Mouse (Mus musculus) CH12.LX (cell line): ENCODE measurements at regions not wholly inside any gene's neighbourhood (a gene's known extent, or its start where the extent isn't known, plus 50 kb on each side); places are given as distances from the start of the nearest gene placed in this dataset.
A peak's percentile ranks its signal among the peaks of the same experiment; 100 is the strongest.

Experiments
- DNase-seq: peaks from one replicate; pipeline ENCODE4 v3.0.0-alpha.2; 2013; ENCODE audit errors: extremely low read depth
- H3K27ac ChIP-seq: 2 replicates; pipeline ENCODE4 v1.5.1; 2012; ENCODE audit warnings: low read depth, mild to moderate bottlenecking, control low read depth, moderate library complexity; ENCODE audit not compliant: insufficient read depth
- H3K27me3 ChIP-seq: replicated peaks from 2 replicates; pipeline ENCODE3; 2012; ENCODE audit warnings: inconsistent platforms
- H3K36me3 ChIP-seq, 2 experiments: replicated peaks in 1 of 2; 2 replicates each; pipeline versions ENCODE3 to v1.6.1; 2012; ENCODE audit warnings: inconsistent platforms in 1 of 2, low read length in 1 of 2, mild to moderate bottlenecking in 1 of 2, mixed read lengths in 1 of 2, moderate library complexity in 1 of 2; ENCODE audit not compliant: control insufficient read depth in 1 of 2, insufficient read depth in 1 of 2
- H3K4me1 ChIP-seq, 2 experiments: 2 replicates each; pipeline ENCODE4 v1.6.1; 2012; ENCODE audit warnings: inconsistent platforms in 1 of 2, moderate library complexity in 1 of 2; ENCODE audit not compliant: insufficient read depth in 2 of 2, control insufficient read depth in 1 of 2
- H3K4me2 ChIP-seq: 2 replicates; pipeline ENCODE4 v1.6.1; 2012; ENCODE audit warnings: low read depth, mild to moderate bottlenecking, control low read depth; ENCODE audit not compliant: poor library complexity, insufficient read depth, severe bottlenecking
- H3K4me3 ChIP-seq, 3 experiments: fragments of 150-350 bp in 1 of 3; sonication (generic) in 1 of 3; replicated peaks in 1 of 3; 2 replicates each; pipeline versions ENCODE3 to v1.5.1; 2011 to 2012; ENCODE audit warnings: low read depth in 2 of 3, low read length in 2 of 3, mild to moderate bottlenecking in 2 of 3, moderate library complexity in 2 of 3, control low read depth in 1 of 3, improper control_type of control experiment in 1 of 3, inconsistent platforms in 1 of 3, mixed read lengths in 1 of 3; ENCODE audit not compliant: poor library complexity in 1 of 3
- H3K79me2 ChIP-seq: replicated peaks from 2 replicates; pipeline ENCODE4 v1.6.1; 2012; ENCODE audit warnings: mild to moderate bottlenecking, moderate library complexity; ENCODE audit not compliant: control insufficient read depth, poor library complexity, insufficient read depth, severe bottlenecking; ENCODE audit errors: extremely low read depth
- H3K9ac ChIP-seq: 2 replicates; pipeline ENCODE4 v1.6.1; 2012; ENCODE audit warnings: low read depth, mild to moderate bottlenecking, control low read depth, moderate library complexity; ENCODE audit not compliant: insufficient read depth
- H3K9me3 ChIP-seq: replicated peaks from 2 replicates; pipeline ENCODE3; 2012; ENCODE audit warnings: low read length, inconsistent platforms, mixed read lengths
- BHLHE40 ChIP-seq: IDR thresholded peaks from 2 replicates; pipeline ENCODE4 v1.6.1; 2011; ENCODE audit warnings: mild to moderate bottlenecking, low read depth, low read length, improper control_type of control experiment
- CHD1 ChIP-seq: IDR thresholded peaks from 2 replicates; pipeline ENCODE4 v1.6.1; 2012; ENCODE audit warnings: low read depth, low read length, improper control_type of control experiment, inconsistent platforms
- CTCF ChIP-seq, 2 experiments: IDR thresholded peaks in 1 of 2; conservative IDR thresholded peaks in 1 of 2; 2 replicates each; pipeline ENCODE4 v1.5.1; 2011 to 2012; ENCODE audit warnings: low read depth in 2 of 2, low read length in 2 of 2, improper control_type of control experiment in 1 of 2, inconsistent platforms in 1 of 2, mild to moderate bottlenecking in 1 of 2, moderate library complexity in 1 of 2
- E2F4 ChIP-seq: IDR thresholded peaks from 2 replicates; pipeline ENCODE4 v1.6.1; 2011; ENCODE audit warnings: low read depth, low read length, improper control_type of control experiment; ENCODE audit not compliant: insufficient replicate concordance
- ELF1 ChIP-seq: IDR thresholded peaks from 2 replicates; pipeline ENCODE4 v1.6.1; 2014; ENCODE audit warnings: low read depth, mild to moderate bottlenecking, inconsistent platforms, low read length, improper control_type of control experiment
- EP300 ChIP-seq: IDR thresholded peaks from 2 replicates; pipeline ENCODE4 v1.6.1; 2011; ENCODE audit warnings: low read length, improper control_type of control experiment
- ETS1 ChIP-seq: conservative IDR thresholded peaks from 2 replicates; pipeline ENCODE4 v1.6.1; 2012; ENCODE audit warnings: low read depth, mild to moderate bottlenecking, inconsistent platforms, low read length, improper control_type of control experiment, moderate library complexity
- GABPA ChIP-seq: IDR thresholded peaks from 2 replicates; pipeline ENCODE4 v1.6.1; 2012; ENCODE audit warnings: low read depth, low read length, improper control_type of control experiment, inconsistent platforms; ENCODE audit not compliant: insufficient replicate concordance
- HCFC1 ChIP-seq: IDR thresholded peaks from 2 replicates; pipeline ENCODE4 v1.6.1; 2012; ENCODE audit warnings: low read depth, mild to moderate bottlenecking, inconsistent platforms, low read length, improper control_type of control experiment
- JUND ChIP-seq: conservative IDR thresholded peaks from 2 replicates; pipeline ENCODE4 v1.6.1; 2011; ENCODE audit warnings: low read depth, low read length, improper control_type of control experiment
- KAT2A ChIP-seq: IDR thresholded peaks from 2 replicates; pipeline ENCODE4 v1.6.1; 2012; ENCODE audit warnings: low read length, improper control_type of control experiment, inconsistent platforms; ENCODE audit not compliant: insufficient replicate concordance
- MAFK ChIP-seq: IDR thresholded peaks from 2 replicates; pipeline ENCODE4 v1.6.1; 2011; ENCODE audit warnings: low read length, improper control_type of control experiment; ENCODE audit not compliant: insufficient replicate concordance
- MAX ChIP-seq: IDR thresholded peaks from 2 replicates; pipeline ENCODE4 v1.6.1; 2011; ENCODE audit warnings: low read length, improper control_type of control experiment
- MAZ ChIP-seq: IDR thresholded peaks from 2 replicates; pipeline ENCODE4 v1.6.1; 2012; ENCODE audit warnings: low read depth, mild to moderate bottlenecking, inconsistent platforms, low read length, improper control_type of control experiment, moderate library complexity
- MEF2A ChIP-seq: IDR thresholded peaks from 2 replicates; pipeline ENCODE4 v1.6.1; 2014; ENCODE audit warnings: low read depth, mild to moderate bottlenecking, inconsistent platforms, low read length, improper control_type of control experiment, borderline replicate concordance
- MXI1 ChIP-seq: IDR thresholded peaks from 2 replicates; pipeline ENCODE4 v1.6.1; 2011; ENCODE audit warnings: mild to moderate bottlenecking, low read depth, low read length, improper control_type of control experiment
- NELFE ChIP-seq: IDR thresholded peaks from 2 replicates; pipeline ENCODE4 v1.6.1; 2011; ENCODE audit warnings: low read depth, low read length, improper control_type of control experiment
- NRF1 ChIP-seq: IDR thresholded peaks from 2 replicates; pipeline ENCODE4 v1.6.1; 2014; ENCODE audit warnings: low read depth, mild to moderate bottlenecking, inconsistent platforms, low read length, improper control_type of control experiment, moderate library complexity
- POLR2A ChIP-seq: IDR thresholded peaks from 2 replicates; pipeline ENCODE4 v1.6.1; 2011; ENCODE audit warnings: low read depth, mild to moderate bottlenecking, improper control_type of control experiment, low read length
- RAD21 ChIP-seq: IDR thresholded peaks from 2 replicates; pipeline ENCODE4 v1.6.1; 2011; ENCODE audit warnings: low read depth, mild to moderate bottlenecking, low read length, improper control_type of control experiment, moderate library complexity
- RCOR1 ChIP-seq: conservative IDR thresholded peaks from 2 replicates; pipeline ENCODE4 v1.6.1; 2012; ENCODE audit warnings: low read depth, mild to moderate bottlenecking, inconsistent platforms, low read length, improper control_type of control experiment
- SIN3A ChIP-seq: IDR thresholded peaks from 2 replicates; pipeline ENCODE4 v1.6.1; 2012; ENCODE audit warnings: low read length, improper control_type of control experiment, inconsistent platforms
- SMC3 ChIP-seq: IDR thresholded peaks from 2 replicates; pipeline ENCODE4 v1.6.1; 2011; ENCODE audit warnings: low read depth, low read length, improper control_type of control experiment
- TBP ChIP-seq: conservative IDR thresholded peaks from 2 replicates; pipeline ENCODE4 v1.6.1; 2011; ENCODE audit warnings: low read depth, low read length, improper control_type of control experiment
- USF1 ChIP-seq: IDR thresholded peaks from 2 replicates; pipeline ENCODE4 v1.6.1; 2014; ENCODE audit warnings: low read depth, mild to moderate bottlenecking, inconsistent platforms, low read length, improper control_type of control experiment
- ZC3H11A ChIP-seq: IDR thresholded peaks from 2 replicates; pipeline ENCODE4 v1.6.1; 2012; ENCODE audit warnings: low read depth, mild to moderate bottlenecking, inconsistent platforms, low read length, improper control_type of control experiment
- ZKSCAN1 ChIP-seq: IDR thresholded peaks from 2 replicates; pipeline ENCODE4 v1.6.1; 2012; ENCODE audit warnings: low read depth, inconsistent platforms, low read length, improper control_type of control experiment, borderline replicate concordance
- dilution Hi-C: fragments of 300-500 bp; cut with MboI; formaldehyde crosslinking; loops from 2 replicates; pipeline ENCODE4 v1.14.3; 2020; ENCODE audit warnings: low sequenced_read_pairs; ENCODE audit not compliant: extremely low pct_unique_long_range_greater_than_20kb, extremely low pct_ligation_motif_present
- in situ Hi-C: fragments of 300-500 bp; cut with MboI; formaldehyde crosslinking; loops from 3 replicates; pipeline ENCODE4 v1.14.3; 2019; ENCODE audit warnings: low sequenced_read_pairs, low pct_ligation_motif_present, low pct_unique_long_range_greater_than_20kb, mixed read lengths

DNA sequence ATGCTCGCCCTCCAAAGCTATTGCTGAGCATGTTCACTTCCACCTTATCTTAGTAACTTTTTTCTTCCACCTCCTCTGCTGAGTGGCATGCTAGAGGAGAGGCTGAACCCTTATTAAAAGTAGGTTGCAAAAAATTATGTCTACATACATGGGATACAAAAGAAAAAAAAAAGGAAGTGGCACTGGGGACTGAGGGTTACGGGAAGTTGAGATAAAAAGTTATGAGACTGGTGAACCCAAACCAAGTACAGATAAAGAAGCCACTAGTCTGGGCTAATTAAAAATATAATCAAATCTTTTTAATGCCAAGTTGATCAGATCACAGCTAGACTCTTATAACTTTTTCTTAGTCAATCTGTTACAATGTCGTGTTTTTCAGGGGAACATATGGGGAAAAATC lies 384.2 kb upstream of the Nudt12 start:
- Histone ChIP-seq H3K9ac (no peak overlapping the region), H3K36me3 (no peaks in the 10 kb centered on the region), H3K27ac (no peak overlapping the region), H3K4me2 (no peak overlapping the region), H3K79me2 (no peaks in the 10 kb centered on the region), H3K4me3 (no peak overlapping the region), H3K27me3 (no peaks in the 10 kb centered on the region), H3K4me1 (no peaks in the 10 kb centered on the region), H3K9me3 (peaks cover 13% of the 10 kb centered on the region)
- TF ChIP-seq BHLHE40, result no peak
- no peak for TF ChIP-seq ZC3H11A
- TF ChIP-seq EP300, result no peak
- TF ChIP-seq E2F4, result no peak
- TF ChIP-seq USF1, result no peak
- no peak for TF ChIP-seq RCOR1
- TF ChIP-seq ELF1, result no peak
- no peak for TF ChIP-seq MAZ
- TF ChIP-seq RAD21, result no peak
- no peak for TF ChIP-seq MEF2A
- TF ChIP-seq MAX, result no peak
- TF ChIP-seq ZKSCAN1, result no peak
- TF ChIP-seq HCFC1, result no peak
- no peak for TF ChIP-seq ETS1
- TF ChIP-seq NRF1, result no peak
- TF ChIP-seq NELFE, result no peak
- TF ChIP-seq GABPA, result no peak
- no peak for TF ChIP-seq CTCF (conservative IDR thresholded peaks at IDR 0.05 in 1 of 2, IDR thresholded peaks at IDR 0.05 in 1 of 2; ENCODE audit: low read depth in 2 of 2, low read length in 2 of 2)
- no peak for TF ChIP-seq MAFK
- in situ Hi-C loops (no loop called here), dilution Hi-C loops (no loop called here)
- DNase-seq, result no peak

- in situ Hi-C loops, result no loop called here
- Histone ChIP-seq H3K27me3 (no peaks in the 10 kb centered on the region), H3K79me2 (no peaks in the 10 kb centered on the region), H3K27ac (no peak overlapping the region; the same call in 1 of the 2 replicates), H3K36me3 (no peaks in the 10 kb centered on the region), H3K4me1 (peaks cover 0 to 26% of the 10 kb centered on the region in 2 experiments; a peak in 2 of 4 replicates), H3K9ac (no peak overlapping the region), H3K4me3 (no peak overlapping the region)
- no peak for TF ChIP-seq MAX
- TF ChIP-seq EP300, result no peak
- no peak for TF ChIP-seq POLR2A
- no peak for TF ChIP-seq NRF1
- no peak for TF ChIP-seq JUND
- no peak for TF ChIP-seq RCOR1
- TF ChIP-seq ZC3H11A, result no peak
- TF ChIP-seq NELFE, result no peak
- TF ChIP-seq SIN3A, result no peak
- no peak for TF ChIP-seq KAT2A
- no peak for TF ChIP-seq CHD1
- no peak for TF ChIP-seq ETS1
- no peak for TF ChIP-seq MXI1
- no peak for TF ChIP-seq ZKSCAN1
- TF ChIP-seq MAFK, result no peak
- no peak for TF ChIP-seq SMC3
- no peak for TF ChIP-seq TBP
- TF ChIP-seq, all 38 proteins: peak for 0
- Histone ChIP-seq H3K4me2 (no peak overlapping the region), H3K9me3 (no peaks in the 10 kb centered on the region)
- DNase-seq, result peak; percentile 23
- dilution Hi-C loops, result no loop called here
Observed at GRCm38 (mm10) chr17:59383107-59383438, 369.9 kb upstream of the Nudt12 start.
